Mouse (Mus musculus) liver, adult 2 months (tissue): ENCODE measurements around the gene Gpx6. TPM values are rescaled to one million over a fixed set of nuclear protein-coding genes. Genes with fewer than 3 reads are reported as not detected.

Experiments
- DNase-seq: peaks from one replicate; pipeline ENCODE4 v3.0.0-alpha.2; 2011; ENCODE audit warnings: low read depth, low spot score; ENCODE audit errors: extremely low read depth
- H3K27ac ChIP-seq: fragments of 200-500 bp; replicated peaks from 2 replicates; pipeline ENCODE4 v1.5.1; 2012; ENCODE audit warnings: low read depth, mild to moderate bottlenecking, control low read depth, inconsistent platforms, low read length; ENCODE audit not compliant: insufficient read depth
- H3K27me3 ChIP-seq: fragments of 200-500 bp; 2 replicates; pipeline ENCODE4 v1.6.1; 2012; ENCODE audit warnings: mild to moderate bottlenecking, moderate library complexity, low read length, inconsistent platforms; ENCODE audit not compliant: control insufficient read depth, insufficient read depth
- H3K36me3 ChIP-seq: fragments of 200-500 bp; 2 replicates; pipeline ENCODE4 v1.6.1; 2012; ENCODE audit warnings: low read length, inconsistent platforms; ENCODE audit not compliant: control insufficient read depth, insufficient read depth
- H3K4me1 ChIP-seq: fragments of 200-500 bp; 2 replicates; pipeline ENCODE4 v1.6.1; 2011; ENCODE audit warnings: low read length; ENCODE audit not compliant: control insufficient read depth, insufficient read depth
- H3K4me3 ChIP-seq: fragments of 200-500 bp; 2 replicates; pipeline ENCODE4 v1.5.1; 2011; ENCODE audit warnings: low read depth, mild to moderate bottlenecking, control low read depth, low read length, moderate library complexity; ENCODE audit not compliant: insufficient read depth
- H3K79me2 ChIP-seq: fragments of 200-500 bp; 2 replicates; pipeline ENCODE4 v1.6.1; 2012; ENCODE audit warnings: inconsistent platforms, mild to moderate bottlenecking, low read length, moderate library complexity; ENCODE audit not compliant: control insufficient read depth, insufficient read depth
- H3K9ac ChIP-seq: fragments of 200-500 bp; 2 replicates; pipeline ENCODE4 v1.6.1; 2012; ENCODE audit warnings: low read depth, mild to moderate bottlenecking, control low read depth, inconsistent platforms, low read length
- CTCF ChIP-seq: fragments of 200-500 bp; IDR thresholded peaks from 2 replicates; pipeline ENCODE4 v1.5.1; 2011; ENCODE audit warnings: low read depth, low read length, control low read depth
- POLR2A ChIP-seq: fragments of 200-500 bp; IDR thresholded peaks from 2 replicates; pipeline ENCODE4 v1.6.1; 2011; ENCODE audit warnings: low read length, control low read depth; ENCODE audit not compliant: insufficient read depth; ENCODE audit errors: extremely low read depth
- WGBS: fragments of 180-500 bp; shearing (Covaris S2); methylation state at CpG from one replicate; pipeline ENCODE4 v1.1.7; 2018; 5-methylcytosine and 5-hydroxymethylcytosine counted together
- polyA plus RNA-seq: library from polyadenylated mRNA; depleted of rRNA; stranded (reverse); fragments of >200 nt; gene quantifications from 2 replicates; pipeline ENCODE4 v1.2.3, GENCODE M21; 2012; rRNA removed
- total RNA-seq: library from RNA; depleted of rRNA; stranded (reverse); fragments of >200 nt; gene quantifications from 2 replicates; pipeline ENCODE4 v1.2.3, GENCODE M21; 2014; rRNA removed

Gene Gpx6
- total and polyA plus RNA-seq, 2 experiments = 0.70 to 1.0 TPM

- no peak for DNase-seq
- WGBS = 70% methylated on average over 12 of the region's 12 CpGs
- Histone ChIP-seq H3K27me3 (no peaks in the 10 kb centered on the region), H3K27ac (no peak overlapping the region), H3K9ac (no peak overlapping the region), H3K4me1 (peaks cover 6% of the 10 kb centered on the region; the same call in 1 of the 2 replicates), H3K79me2 (no peaks in the 10 kb centered on the region), H3K36me3 (peaks cover 12% of the 10 kb centered on the region), H3K4me3 (no peak overlapping the region; the same call in 1 of the 2 replicates)
- TF ChIP-seq POLR2A (no peak), CTCF (no peak)
These were observed 51.8 kb downstream of the Gpx6 start for GRCm38 (mm10) chr13:21363719-21364118.

GRCm38 (mm10) chr13:21366635-21367034 is 54.7 kb downstream of the Gpx6 start:
- no peak overlapping the region for H3K27ac ChIP-seq
- TF ChIP-seq POLR2A (no peak), CTCF (no peak)
- no peak overlapping the region for H3K9ac ChIP-seq
- H3K4me3 ChIP-seq = no peak overlapping the region
- H3K27me3 ChIP-seq = no peaks in the 10 kb centered on the region
- no peaks in the 10 kb centered on the region for H3K79me2 ChIP-seq
- DNase-seq = no peak
- peaks cover 26% of the 10 kb centered on the region for H3K36me3 ChIP-seq
- peaks cover 6% of the 10 kb centered on the region; the same call in 1 of the 2 replicates for H3K4me1 ChIP-seq
- 76% methylated on average over 6 of the region's 6 CpGs for WGBS

Other genes starting within 250 kb of the Gpx6 start
- not detected in 2 replicates for gene Olfr1370, start 237.2 kb upstream of the Gpx6 start, total RNA-seq
- not detected in 2 replicates for gene Olfr1370, start 237.2 kb upstream of the Gpx6 start, polyA plus RNA-seq
- not detected in 2 replicates for gene Olfr1369-ps1, start 200.6 kb upstream of the Gpx6 start, total RNA-seq
- not detected in 2 replicates for gene Olfr1369-ps1, start 200.6 kb upstream of the Gpx6 start, polyA plus RNA-seq
- not detected in 2 replicates for gene Olfr263, start 182.5 kb upstream of the Gpx6 start, total RNA-seq
- gene Olfr263, start 182.5 kb upstream of the Gpx6 start, polyA plus RNA-seq = not detected in 2 replicates
- not detected in 2 replicates for gene Olfr1368, start 166.3 kb upstream of the Gpx6 start, total RNA-seq
- not detected in 2 replicates for gene Olfr1368, start 166.3 kb upstream of the Gpx6 start, polyA plus RNA-seq
- gene Trim27, start 132.7 kb upstream of the Gpx6 start, total RNA-seq = 9.4 and 16.4 TPM in 2 replicates
- 33.9 and 39.5 TPM in 2 replicates for gene Trim27, start 132.7 kb upstream of the Gpx6 start, polyA plus RNA-seq
- not detected in 2 replicates for gene Gpx5, start 19.4 kb upstream of the Gpx6 start, total RNA-seq
- gene Gpx5, start 19.4 kb upstream of the Gpx6 start, polyA plus RNA-seq = not detected in 2 replicates
- gene Olfr1367, start 34.8 kb downstream of the Gpx6 start, total RNA-seq = not detected in 2 replicates
- not detected in 2 replicates for gene Olfr1367, start 34.8 kb downstream of the Gpx6 start, polyA plus RNA-seq
- 5.4 and 6.0 TPM in 2 replicates for gene Zscan12, start 50.7 kb downstream of the Gpx6 start, total RNA-seq
- gene Zscan12, start 50.7 kb downstream of the Gpx6 start, polyA plus RNA-seq = 1.0 and 1.2 TPM in 2 replicates
- gene Zkscan3, start 90.6 kb downstream of the Gpx6 start, total RNA-seq = 31.6 and 33.1 TPM in 2 replicates
- 10.9 and 14.5 TPM in 2 replicates for gene Zkscan3, start 90.6 kb downstream of the Gpx6 start, polyA plus RNA-seq
- 0.60 and 0.83 TPM in 2 replicates for gene Pgbd1, start 128.9 kb downstream of the Gpx6 start, total RNA-seq
- gene Pgbd1, start 128.9 kb downstream of the Gpx6 start, polyA plus RNA-seq = 0.20 and 0.26 TPM in 2 replicates
- 30.8 and 33.4 TPM in 2 replicates for gene Zscan26, start 141.6 kb downstream of the Gpx6 start, total RNA-seq
- gene Zscan26, start 141.6 kb downstream of the Gpx6 start, polyA plus RNA-seq = 7.5 and 12.1 TPM in 2 replicates
- gene Nkapl, start 156.4 kb downstream of the Gpx6 start, total RNA-seq = 0.27 and 0.55 TPM in 2 replicates
- gene Nkapl, start 156.4 kb downstream of the Gpx6 start, polyA plus RNA-seq = 0.13 and 0.29 TPM in 2 replicates
- gene Zkscan4, start 166.8 kb downstream of the Gpx6 start, total RNA-seq = 0.47 and 1.0 TPM in 2 replicates
- 0.09 and 0.29 TPM in 2 replicates for gene Zkscan4, start 166.8 kb downstream of the Gpx6 start, polyA plus RNA-seq
- gene Gm10065, start 167.3 kb downstream of the Gpx6 start, total RNA-seq = not detected in 2 replicates
- not detected in 2 replicates for gene Gm10065, start 167.3 kb downstream of the Gpx6 start, polyA plus RNA-seq
- gene AK157302, start 183.1 kb downstream of the Gpx6 start, total RNA-seq = 0.27 and 0.28 TPM in 2 replicates
- gene AK157302, start 183.1 kb downstream of the Gpx6 start, polyA plus RNA-seq = 0.11 TPM in 1 of 2 replicates, not detected in the other
- 20.5 and 23.4 TPM in 2 replicates for gene Gm11273, start 189.3 kb downstream of the Gpx6 start, total RNA-seq
- gene Gm11273, start 189.3 kb downstream of the Gpx6 start, polyA plus RNA-seq = 26.0 and 26.2 TPM in 2 replicates
- 4.7 and 5.3 TPM in 2 replicates for gene Zkscan8, start 219.0 kb downstream of the Gpx6 start, total RNA-seq
- gene Zkscan8, start 219.0 kb downstream of the Gpx6 start, polyA plus RNA-seq = 1.5 and 1.7 TPM in 2 replicates
- not detected in 2 replicates for gene Olfr1366, start 230.7 kb downstream of the Gpx6 start, total RNA-seq
- gene Olfr1366, start 230.7 kb downstream of the Gpx6 start, polyA plus RNA-seq = not detected in 2 replicates
- not detected in 2 replicates for gene Olfr1535, start 247.8 kb downstream of the Gpx6 start, total RNA-seq
- gene Olfr1535, start 247.8 kb downstream of the Gpx6 start, polyA plus RNA-seq = not detected in 2 replicates